In the genomic region with DNA sequence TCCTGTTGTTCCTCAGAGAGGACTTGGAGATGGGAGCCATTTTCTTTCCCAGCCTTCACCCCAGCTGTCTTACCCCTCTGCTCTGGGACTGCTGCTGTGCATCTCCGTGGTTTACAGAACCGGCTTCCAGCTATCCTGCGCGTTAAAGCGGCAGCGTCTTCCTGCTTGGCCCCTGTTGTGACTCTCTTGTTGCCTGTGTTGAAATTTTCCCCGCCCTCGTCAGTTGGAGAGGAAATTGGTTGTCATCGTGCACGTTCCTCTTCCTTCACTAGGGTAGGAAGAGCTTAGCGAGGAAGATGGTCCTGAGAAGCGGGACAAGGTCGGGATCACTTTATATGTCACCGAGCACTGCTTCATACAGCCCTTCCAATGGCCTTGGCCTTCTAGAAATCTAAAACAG, we compare ENCODE assay signal across 15 mouse cellular contexts.
A peak's percentile ranks its signal among the peaks of the same experiment; 100 is the strongest.
DNase-seq lines count a peak whose midpoint lies in the region; ATAC-seq and TF ChIP-seq lines count a peak whose summit lies in the region.
"Had no signal": no experiment of that assay in that cellular context is flagged by ENCODE, and none has a peak within 500 bp of the region (broad histone marks: within the 10 kb centered on the region; RNA-seq: fewer than 3 reads in every experiment).

No protein-coding gene starts in this region.

- no peak overlapping the region for H3K9ac ChIP-seq in forebrain, embryonic 14.5 days (ENCODE audit: low read length)
- H3K9ac ChIP-seq in forebrain, postnatal 0 days: no peak overlapping the region
- H3K9ac ChIP-seq in heart, embryonic 16.5 days (ENCODE audit: low read length): no peak overlapping the region
- H3K9ac ChIP-seq: hindbrain, embryonic 13.5 days; liver, embryonic 14.5 days had no signal

- intact Hi-C loops in left cerebral cortex, adult 2 months (cut with DNase I): no loop called here
- intact Hi-C loops in left cerebral cortex, postnatal 10 days (cut with DNase I): loop anchor here (5.0 kb wide), 1 partner anchor 346 kb away; no protein-coding TSS in a partner anchor

- H3K27me3 ChIP-seq in forebrain, embryonic 14.5 days (replicated peaks; ENCODE audit: control insufficient read depth, insufficient read depth, low read length): no peaks in the 10 kb centered on the region
- H3K27me3 ChIP-seq in forebrain, postnatal 0 days (ENCODE audit: insufficient read depth, low read length): no peaks in the 10 kb centered on the region
- H3K27me3 ChIP-seq in heart, embryonic 16.5 days (ENCODE audit: control insufficient read depth, insufficient read depth, low read length): no peaks in the 10 kb centered on the region
- H3K27me3 ChIP-seq: hindbrain, embryonic 13.5 days had no signal

- no peak overlapping the region for H3K4me2 ChIP-seq in forebrain, embryonic 14.5 days (ENCODE audit: low read length)
- no peak overlapping the region for H3K4me2 ChIP-seq in forebrain, postnatal 0 days (ENCODE audit: low read depth)
- peak overlapping the region; percentile 7; the same call in 1 of the 2 replicates for H3K4me2 ChIP-seq in heart, embryonic 16.5 days (ENCODE audit: low read depth, low read length)
- H3K4me2 ChIP-seq: hindbrain, embryonic 13.5 days had no signal

- H3K36me3 ChIP-seq in forebrain, embryonic 14.5 days (ENCODE audit: control insufficient read depth, insufficient read depth, low read length): no peaks in the 10 kb centered on the region
- H3K36me3 ChIP-seq in forebrain, postnatal 0 days (ENCODE audit: insufficient read depth): no peaks in the 10 kb centered on the region
- no peaks in the 10 kb centered on the region for H3K36me3 ChIP-seq in heart, embryonic 16.5 days (ENCODE audit: control insufficient read depth, insufficient read depth)
- H3K36me3 ChIP-seq: G1E; hindbrain, embryonic 13.5 days had no signal

- peaks cover 17% of the 10 kb centered on the region; the same call in 1 of the 2 replicates for H3K4me1 ChIP-seq in forebrain, embryonic 14.5 days (ENCODE audit: control insufficient read depth, insufficient read depth, low read length)
- peaks cover 19% of the 10 kb centered on the region for H3K4me1 ChIP-seq in forebrain, postnatal 0 days (ENCODE audit: insufficient read depth)
- peaks cover 10% of the 10 kb centered on the region; the same call in 1 of the 2 replicates for H3K4me1 ChIP-seq in heart, embryonic 16.5 days (ENCODE audit: control insufficient read depth, insufficient read depth, low read length)

- H3K9me3 ChIP-seq in forebrain, embryonic 14.5 days (replicated peaks; ENCODE audit: control insufficient read depth, low read length): no peaks in the 10 kb centered on the region
- no peaks in the 10 kb centered on the region for H3K9me3 ChIP-seq in forebrain, postnatal 0 days (ENCODE audit: low read length)
- no peaks in the 10 kb centered on the region for H3K9me3 ChIP-seq in heart, embryonic 16.5 days (replicated peaks; ENCODE audit: control insufficient read depth, low read length)
- H3K9me3 ChIP-seq: hindbrain, embryonic 13.5 days had no signal

- no peak for DNase-seq in forebrain, embryonic 14.5 days (ENCODE audit: low spot score)
- no peak for DNase-seq in forebrain, postnatal 0 days
- DNase-seq in left cerebral cortex, adult 2 months (ENCODE audit: extremely low spot score in 1 of 2, low spot score in 2 of 2): no peak
- no peak for DNase-seq in left cerebral cortex, postnatal 10 days (ENCODE audit: extremely low spot score in 1 of 2, low spot score in 2 of 2)
- peak; percentile 16 for DNase-seq in lung, postnatal 14 days
- DNase-seq in cerebellum, postnatal 25 days: no peak
- DNase-seq: B cell, adult 2 months; cerebellum, postnatal 14 days; layer of hippocampus, postnatal 36 days; right cerebral cortex, postnatal 4 days had no signal

- no peak overlapping the region for H3K4me3 ChIP-seq in forebrain, embryonic 14.5 days (ENCODE audit: low read depth, low read length)
- no peak overlapping the region for H3K4me3 ChIP-seq in forebrain, postnatal 0 days (ENCODE audit: low read depth, low read length)
- H3K4me3 ChIP-seq in left cerebral cortex, adult 2 months: no peak overlapping the region
- no peak overlapping the region for H3K4me3 ChIP-seq in heart, embryonic 16.5 days (ENCODE audit: low read length)
- H3K4me3 ChIP-seq: hindbrain, embryonic 13.5 days had no signal

- no peak for ATAC-seq in forebrain, embryonic 14.5 days
- ATAC-seq in forebrain, postnatal 0 days: no peak
- no peak for ATAC-seq in heart, embryonic 16.5 days (replicated peaks; ENCODE audit: extremely low read depth, insufficient read depth, low FRiP score)
- no peak for ATAC-seq in megakaryocyte-erythroid progenitor cell, adult 5-6 weeks (replicated peaks; ENCODE audit: low FRiP score, low TSS enrichment, poor library complexity, severe bottlenecking)

- H3K27ac ChIP-seq in forebrain, embryonic 14.5 days (ENCODE audit: low read depth, low read length): peak overlapping the region; percentile 33; the same call in 1 of the 2 replicates
- no peak overlapping the region for H3K27ac ChIP-seq in forebrain, postnatal 0 days (ENCODE audit: low read depth, low read length)
- peak overlapping the region; percentile 58; the same call in 1 of the 2 replicates for H3K27ac ChIP-seq in left cerebral cortex, adult 2 months
- H3K27ac ChIP-seq in heart, embryonic 16.5 days (ENCODE audit: low read length): no peak overlapping the region
- H3K27ac ChIP-seq: hindbrain, embryonic 13.5 days; liver, embryonic 14.5 days had no signal

- WGBS in forebrain, embryonic 14.5 days: 75% methylated on average over 14 of the region's 14 CpGs
- WGBS in forebrain, postnatal 0 days: 78% methylated on average over 14 of the region's 14 CpGs
- WGBS in heart, embryonic 16.5 days: 61% methylated on average over 14 of the region's 14 CpGs

- no peak for TF ChIP-seq CTCF in forebrain, postnatal 0 days (IDR thresholded peaks at IDR 0.05; ENCODE audit: low read depth)
- TF ChIP-seq CTCF in left cerebral cortex, adult 2 months (IDR thresholded peaks at IDR 0.05): no peak

Comparison
In these comparisons a context has a peak if more than half of its experiments do, and no peak if none do; other contexts are left out.
1. H3K27ac ChIP-seq: peak in forebrain, embryonic 14.5 days (single experiment) and left cerebral cortex, adult 2 months (single experiment); none in forebrain, postnatal 0 days (single experiment) and heart, embryonic 16.5 days (single experiment).